ENCODE assay signal across 1 mouse cellular context in the genomic region with DNA sequence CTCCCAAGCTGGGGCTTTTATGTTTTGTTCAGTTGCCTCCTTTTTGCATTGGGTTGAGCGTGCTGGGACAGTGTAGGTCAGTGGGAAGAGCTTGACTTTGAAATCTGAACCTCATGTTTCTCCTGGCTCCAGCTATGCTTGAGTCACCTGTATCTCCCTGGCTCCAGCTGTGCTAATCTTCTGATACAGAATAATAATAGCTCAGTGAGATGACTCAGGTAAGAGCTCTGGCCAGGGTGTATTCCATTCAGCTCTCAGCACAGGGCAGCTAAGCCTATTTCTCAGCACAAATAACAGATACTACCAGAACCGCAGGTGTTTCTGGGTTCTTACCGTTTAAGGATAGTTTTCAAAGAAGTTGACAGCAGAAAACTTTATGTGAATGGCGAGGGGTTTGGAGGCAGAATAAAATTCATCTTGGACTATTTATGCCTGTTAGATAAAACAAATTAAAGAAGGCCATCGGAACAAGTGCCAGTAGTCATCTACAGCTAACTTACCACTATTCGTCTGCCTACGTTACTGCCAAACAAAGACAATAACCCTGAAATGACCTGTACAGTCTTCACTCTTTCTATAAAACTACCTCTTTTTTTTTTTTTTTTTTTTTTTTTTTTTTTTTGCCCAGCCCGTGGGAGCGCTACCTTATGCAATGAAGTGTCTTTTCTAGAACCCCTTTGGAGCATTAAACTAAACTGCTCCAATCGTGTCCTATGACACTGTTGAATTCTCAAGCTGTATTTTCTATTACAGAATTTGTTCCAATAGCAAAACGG.
TF ChIP-seq lines count a peak whose summit lies in the region.

No protein-coding gene starts in this region.

TF ChIP-seq in ES-E14, 5 proteins besides CTCF, POLR2A, EP300 and RAD21:
- TF ChIP-seq ZNF384 (IDR thresholded peaks at IDR 0.05; ENCODE audit: low read depth, low read length) (peak; percentile 74; the same call in 1 of the 2 replicates), CHD2 (IDR thresholded peaks at IDR 0.05; ENCODE audit: low read depth, low read length) (no peak)
